Mouse (Mus musculus) G1E (cell line): ENCODE data around the gene Tssk2.

Source experiments
- CTCF ChIP-seq: IDR thresholded peaks from 2 replicates; pipeline ENCODE4 v1.5.1; 2012; ENCODE audit warnings: low read depth, low read length, inconsistent platforms, mixed read lengths
- GATA1 ChIP-seq: IDR thresholded peaks from 2 replicates; pipeline ENCODE4 v1.6.1; 2012; ENCODE audit warnings: borderline replicate concordance, low read length, inconsistent platforms, mixed read lengths
- POLR2AphosphoS5 ChIP-seq: IDR thresholded peaks from 2 replicates; pipeline ENCODE4 v1.6.1; 2012; ENCODE audit warnings: low read depth, low read length, inconsistent platforms; ENCODE audit not compliant: insufficient replicate concordance

DNA sequence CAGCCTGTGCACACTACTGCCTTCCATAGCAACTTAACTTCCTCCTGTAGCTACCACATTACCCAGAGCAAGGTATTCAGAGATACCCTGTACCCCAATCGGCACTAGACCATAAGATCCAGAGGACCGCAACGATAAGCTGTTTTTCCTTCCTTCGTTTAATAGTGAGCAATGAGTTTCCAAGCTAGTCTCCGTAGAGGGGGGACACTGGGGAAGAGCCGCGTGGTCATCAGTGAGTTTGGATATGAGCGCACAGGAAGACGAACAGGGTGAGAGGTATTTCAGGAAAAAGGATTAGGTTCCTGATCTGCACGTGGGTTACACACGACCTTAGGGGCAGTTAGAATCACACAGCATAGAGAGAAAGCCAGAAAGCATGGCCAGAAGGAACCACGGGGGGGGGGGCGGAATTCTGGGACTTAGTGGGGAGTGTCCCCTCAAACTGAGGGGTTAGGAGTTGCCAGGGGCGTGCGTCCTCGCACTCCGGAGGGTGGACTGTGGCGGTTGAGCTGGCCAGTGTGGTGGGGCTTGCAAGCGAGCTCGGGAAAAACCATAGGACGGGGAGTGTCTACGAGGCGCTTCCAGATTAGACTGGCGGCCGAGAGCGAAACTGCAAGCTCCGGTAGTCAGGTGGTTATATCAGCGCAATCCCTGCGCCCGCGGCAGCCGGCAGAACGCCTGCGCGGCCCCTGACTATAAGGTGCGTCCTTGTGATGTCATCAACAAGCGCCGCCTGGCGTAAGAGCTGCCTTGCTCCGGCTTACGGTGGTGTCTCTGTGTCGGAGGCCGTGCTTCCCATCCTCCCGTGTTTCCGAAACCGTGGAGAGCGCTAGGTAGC, 23.1 kb downstream of the Tssk2 start:
- TF ChIP-seq CTCF (no peak), POLR2AphosphoS5 (no peak), GATA1 (no peak)
